Mouse (Mus musculus): ENCODE measurements around the gene Ccdc103. TPM values are rescaled to one million over a fixed set of nuclear protein-coding genes. Genes with fewer than 3 reads are reported as not detected.

Gene Ccdc103
- under 1 TPM in 1 of 2 experiments, not detected in 1; 0.14 TPM for total RNA-seq (2021)
- long read RNA-seq, experiment 1 = 0 reads
- long read RNA-seq, experiment 2 = 0 reads

DNA sequence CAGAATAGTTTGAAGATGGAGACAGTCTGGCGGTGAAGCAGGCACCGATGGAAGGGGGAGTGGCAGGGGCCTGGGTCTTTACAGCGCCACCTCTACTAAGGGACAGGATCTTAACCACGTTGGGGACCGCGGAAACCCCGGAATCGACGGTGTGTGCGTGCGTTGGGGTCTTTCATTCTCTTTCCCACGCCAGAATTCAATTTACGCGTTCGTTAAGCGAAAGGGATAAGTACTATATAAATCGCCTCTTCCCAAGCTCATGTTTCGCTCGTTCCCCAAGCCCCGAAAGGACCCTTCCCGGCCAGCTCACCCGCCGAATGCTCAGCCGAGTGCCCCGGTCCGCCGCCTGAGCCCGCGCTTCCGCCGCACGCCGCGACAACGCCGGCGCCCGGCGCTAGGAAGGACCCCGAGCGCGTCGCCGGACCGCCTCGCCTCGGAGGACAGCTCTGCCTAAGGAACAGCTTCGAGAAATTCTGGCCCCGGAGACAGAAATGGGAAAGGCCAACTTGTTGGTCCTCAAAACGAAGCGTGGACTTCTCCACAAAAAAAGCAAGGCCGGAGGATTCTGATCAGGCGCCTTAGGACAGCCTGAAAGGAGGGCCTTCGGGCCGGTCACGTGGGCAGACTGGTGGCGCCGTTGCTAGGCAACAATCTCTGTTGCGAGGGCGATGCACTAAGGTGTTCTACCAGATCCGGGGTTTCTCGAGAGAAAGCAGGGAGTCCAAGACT lies at the start of gene Ccdc103, which contains the start of gene Eftud2:
Gene Ccdc103, plus strand, starts transcription at position 620 of the 729 bp plus-strand sequence.
Gene Eftud2, minus strand, starts transcription at position 401 of the 729 bp plus-strand sequence.
- peak; percentile 90 for DNase-seq

- DNase-seq = no peak
Measured at GRCm38 (mm10) chr11:102832700-102833297, 48.2 kb upstream of the Ccdc103 start.

GRCm38 (mm10) chr11:102834219-102834618 lies 46.8 kb upstream of the Ccdc103 start:
- DNase-seq = no peak

- DNase-seq = no peak
Measured at GRCm38 (mm10) chr11:102835549-102835948, 45.5 kb upstream of the Ccdc103 start, which contains the start of gene Higd1b. Gene Higd1b (plus strand): TSS chr11:102835849.

- DNase-seq = no peak
Measured at GRCm38 (mm10) chr11:102836146-102836545, 44.9 kb upstream of the Ccdc103 start.

GRCm38 (mm10) chr11:102837385-102837784 lies 43.6 kb upstream of the Ccdc103 start:
- DNase-seq = no peak

- peak; percentile 15 for DNase-seq
Measured at GRCm38 (mm10) chr11:102838126-102838525, 42.9 kb upstream of the Ccdc103 start.

- no peak for DNase-seq
Measured at GRCm38 (mm10) chr11:102838616-102839150, 42.3 kb upstream of the Ccdc103 start.

- no peak for DNase-seq
Measured at GRCm38 (mm10) chr11:102845926-102846325, 35.1 kb upstream of the Ccdc103 start.

DNA sequence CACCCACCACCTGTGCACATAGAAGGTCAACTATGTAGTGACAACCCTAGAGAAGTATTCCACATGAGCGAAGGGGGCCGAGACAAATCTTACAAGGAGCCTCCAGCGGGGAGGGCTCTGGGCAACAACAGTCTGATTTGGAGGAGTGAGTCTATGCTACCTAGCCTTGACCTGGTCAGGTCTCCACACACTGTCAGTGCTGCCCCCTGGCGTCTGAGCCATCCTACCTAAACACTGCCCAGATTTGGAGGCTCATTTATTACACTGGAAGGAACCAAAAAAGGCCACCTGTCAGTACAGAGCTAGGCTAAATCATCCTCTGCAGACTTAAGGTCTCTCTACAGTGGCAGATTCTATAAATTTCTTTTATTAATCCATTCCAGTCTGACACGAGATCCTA lies 29.1 kb upstream of the Ccdc103 start:
- DNase-seq = peak; percentile 79

DNA sequence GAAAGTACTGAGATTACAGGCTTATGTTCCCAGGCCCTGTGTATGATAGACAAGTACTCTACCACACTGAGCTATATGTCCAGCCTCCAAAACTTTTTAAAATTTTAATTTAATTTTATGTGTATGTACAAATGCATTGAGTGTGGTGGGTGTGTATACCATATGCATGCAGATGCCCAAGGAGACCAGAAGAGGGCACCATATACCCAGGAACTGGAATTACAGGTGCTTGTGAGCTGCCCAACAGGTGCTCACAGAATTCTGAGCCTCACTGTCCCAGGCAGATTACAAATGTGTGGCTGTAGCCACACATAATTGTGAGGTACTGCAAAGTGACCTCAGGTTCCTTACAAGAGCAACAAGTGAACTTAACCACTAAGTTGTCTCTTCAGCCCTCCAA lies 27.2 kb upstream of the Ccdc103 start:
- DNase-seq = no peak

GRCm38 (mm10) chr11:102855941-102856340 lies 25.1 kb upstream of the Ccdc103 start:
- no peak for DNase-seq

DNA sequence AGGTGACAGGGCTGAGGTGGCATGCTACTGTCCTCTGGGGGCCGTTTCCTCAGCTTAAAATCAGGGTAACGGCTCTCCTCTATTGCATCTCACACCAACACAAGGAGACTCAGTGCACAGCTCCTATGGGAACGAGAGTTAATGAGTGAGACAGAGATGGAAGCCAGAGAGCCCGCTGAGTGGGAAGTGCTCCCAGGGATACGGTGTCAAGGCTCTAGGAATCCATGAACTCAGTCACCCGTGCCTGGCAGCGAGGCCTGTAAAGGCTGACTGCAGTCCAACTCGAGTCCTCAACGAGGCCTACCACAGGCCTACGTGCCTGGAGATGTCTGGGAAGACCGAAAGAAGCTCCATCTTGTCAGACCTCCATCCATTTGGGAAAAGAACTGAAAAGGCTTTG lies 22.1 kb upstream of the Ccdc103 start:
- DNase-seq = no peak

- peak; percentile 43 for DNase-seq
Measured at GRCm38 (mm10) chr11:102859933-102860332, 21.1 kb upstream of the Ccdc103 start.

- DNase-seq = peak; percentile 77
Measured at GRCm38 (mm10) chr11:102864272-102864671, 16.7 kb upstream of the Ccdc103 start.

DNA sequence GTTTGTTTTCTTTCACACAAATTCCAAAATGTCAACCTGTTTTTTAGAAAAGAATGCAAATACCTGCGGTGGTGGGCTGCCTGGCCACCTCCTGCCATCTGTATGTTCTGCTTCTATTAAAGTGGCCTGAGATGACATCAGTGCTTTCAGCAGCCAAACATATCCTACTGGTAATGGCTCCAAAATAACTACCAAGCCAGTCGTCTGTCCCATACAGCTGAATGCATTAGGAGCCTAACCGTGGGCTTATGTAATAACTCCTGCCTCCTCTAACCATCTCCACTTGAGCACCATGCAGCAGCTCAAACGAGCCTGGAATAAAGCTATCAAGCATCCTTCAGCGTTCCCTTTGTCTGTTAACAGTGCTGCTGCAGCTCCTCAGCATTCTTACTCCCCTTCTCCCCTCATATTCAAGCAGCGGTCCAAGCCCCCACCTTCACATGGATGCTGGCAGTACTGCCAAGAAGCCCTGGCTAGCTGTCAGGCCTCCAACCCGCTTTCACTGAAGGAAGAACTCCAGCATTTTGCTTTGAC lies 6.1 kb upstream of the Ccdc103 start:
- DNase-seq = no peak

- DNase-seq = no peak
Measured at GRCm38 (mm10) chr11:102879558-102879957, 1.4 kb upstream of the Ccdc103 start.

GRCm38 (mm10) chr11:102881314-102882198 lies 552 bp downstream of the Ccdc103 start:
- no peak for DNase-seq

GRCm38 (mm10) chr11:102884616-102885219 lies 3.7 kb downstream of the Ccdc103 start, which contains the start of gene Fam187a:
Gene Fam187a (plus strand): TSS chr11:102885169.
- DNase-seq = no peak

GRCm38 (mm10) chr11:102887433-102887832 lies 6.4 kb downstream of the Ccdc103 start:
- DNase-seq = no peak

- DNase-seq = no peak
Measured at GRCm38 (mm10) chr11:102888135-102888534, 7.1 kb downstream of the Ccdc103 start.

All from gastrocnemius, postnatal 10 days (tissue).